Mouse (Mus musculus): ENCODE results near the gene Yeats2.
A peak's percentile ranks its signal among the peaks of the same experiment; 100 is the strongest.
"Not testable (repeated sequence)": the region's sequence is repeated elsewhere in the genome, so short reads cannot be mapped to it uniquely, and the experiment has no call there.

The Yeats2 gene

GRCm38 (mm10) chr16:20140772-20141531 is at the start of gene Yeats2:
Gene Yeats2, plus strand, starts transcription at chr16:20141063.
- DNase-seq (ENCODE audit: low spot score in 2 of 2) = peak; percentile 44 to 77

DNA sequence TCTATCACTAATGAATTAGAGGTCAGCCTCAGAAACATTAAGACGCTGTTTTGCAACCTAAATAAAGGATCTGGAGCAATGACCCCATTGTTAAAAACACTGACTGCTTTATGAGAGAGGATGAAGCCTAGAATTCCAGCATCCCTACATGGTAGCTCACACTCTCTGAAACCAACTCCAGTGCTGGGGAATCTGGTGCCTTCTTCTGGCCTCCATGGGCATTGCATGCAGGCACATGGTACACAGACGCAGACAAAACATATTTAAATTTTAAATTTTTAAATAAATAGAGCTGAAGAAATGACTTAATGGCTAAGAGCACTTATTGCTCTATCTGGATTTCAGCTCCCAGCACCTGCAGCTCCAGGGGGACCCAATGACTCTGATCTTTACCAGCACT is 44.9 kb upstream of the Yeats2 start:
- DNase-seq (ENCODE audit: low spot score in 2 of 2) = no peak

- peak; percentile 88 to 96 for DNase-seq (ENCODE audit: low spot score in 2 of 2)
Measured at GRCm38 (mm10) chr16:20097069-20097710, 43.7 kb upstream of the Yeats2 start, which contains the start of gene Klhl24. Gene Klhl24, plus strand, starts transcription at chr16:20097542.

DNA sequence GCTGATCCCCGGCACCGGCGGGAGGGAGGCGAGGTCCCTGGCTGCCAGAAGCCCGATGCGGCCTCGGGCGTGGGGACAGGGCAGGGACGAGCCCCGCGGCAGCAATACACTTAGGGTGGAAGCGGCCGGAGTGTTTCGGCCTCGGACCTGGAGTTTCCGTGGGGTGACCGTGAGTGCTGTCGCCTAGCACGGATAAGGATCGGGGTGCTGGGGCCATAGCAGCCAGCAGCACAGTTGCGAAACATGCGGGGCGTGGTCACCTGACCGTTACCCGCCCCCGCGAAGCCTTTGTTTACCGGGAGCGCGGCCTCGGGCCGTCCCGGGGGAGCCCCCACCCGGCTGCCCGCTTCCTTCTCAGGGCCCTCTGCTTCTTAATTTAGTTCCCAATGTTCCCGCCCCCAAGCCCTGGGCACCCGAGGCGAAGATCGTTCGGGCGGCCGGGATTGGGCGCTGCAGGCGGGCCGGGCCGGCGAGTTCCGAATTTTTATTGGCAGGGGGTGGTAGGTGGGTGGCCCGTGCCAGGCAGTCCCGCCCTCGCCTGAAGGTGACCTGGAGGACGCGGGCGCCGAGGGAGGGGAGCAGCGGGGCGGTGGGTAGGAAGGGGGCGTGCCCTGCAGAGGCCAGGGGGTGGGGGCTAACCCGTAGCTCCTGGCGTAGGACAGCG is 43.0 kb upstream of the Yeats2 start:
- peak; percentile 83 to 92 for DNase-seq (ENCODE audit: low spot score in 2 of 2)

- DNase-seq (ENCODE audit: low spot score in 2 of 2) = no peak
Measured at GRCm38 (mm10) chr16:20098375-20098727, 42.5 kb upstream of the Yeats2 start.

DNA sequence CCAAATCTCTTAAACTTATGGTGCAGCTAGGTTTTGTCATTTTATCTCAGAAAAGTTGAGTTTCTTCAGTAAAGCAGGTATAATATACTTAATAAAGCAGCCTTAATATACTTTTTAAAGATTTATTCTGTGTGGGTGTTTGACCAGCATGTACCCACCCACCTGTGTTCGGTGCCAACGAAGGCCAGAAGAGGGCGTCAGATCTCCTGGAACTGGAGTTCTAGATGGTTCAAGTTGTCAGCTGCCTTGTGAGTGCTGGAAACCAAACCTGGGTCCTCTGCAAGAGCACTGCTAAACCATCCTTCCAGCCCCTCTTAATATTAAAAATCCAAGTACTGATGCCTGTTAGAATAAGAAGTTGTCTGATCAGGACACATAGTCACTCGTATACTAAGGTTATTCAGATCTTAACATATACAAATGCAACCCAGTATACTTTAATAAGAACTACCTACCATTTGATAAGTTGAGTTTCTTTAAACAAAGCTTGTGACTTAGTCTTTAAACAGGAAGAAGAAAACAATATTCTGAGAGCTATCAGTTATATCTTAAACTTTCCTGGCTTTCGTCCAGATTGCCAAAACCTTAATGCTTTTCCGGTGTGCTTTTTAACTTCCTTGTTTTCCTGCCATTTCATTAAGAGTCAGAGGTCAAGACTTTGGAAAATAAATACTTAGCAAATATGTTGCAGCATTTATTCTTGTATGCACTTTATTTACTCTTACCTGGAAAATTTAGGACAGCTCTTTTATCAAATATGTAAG is 41.8 kb upstream of the Yeats2 start:
- no peak for DNase-seq (ENCODE audit: low spot score in 2 of 2)

- DNase-seq (ENCODE audit: low spot score in 2 of 2) = no peak
Measured at GRCm38 (mm10) chr16:20106996-20107395, 33.9 kb upstream of the Yeats2 start.

GRCm38 (mm10) chr16:20108961-20109360 is 31.9 kb upstream of the Yeats2 start:
- DNase-seq (ENCODE audit: low spot score in 2 of 2) = no peak

DNA sequence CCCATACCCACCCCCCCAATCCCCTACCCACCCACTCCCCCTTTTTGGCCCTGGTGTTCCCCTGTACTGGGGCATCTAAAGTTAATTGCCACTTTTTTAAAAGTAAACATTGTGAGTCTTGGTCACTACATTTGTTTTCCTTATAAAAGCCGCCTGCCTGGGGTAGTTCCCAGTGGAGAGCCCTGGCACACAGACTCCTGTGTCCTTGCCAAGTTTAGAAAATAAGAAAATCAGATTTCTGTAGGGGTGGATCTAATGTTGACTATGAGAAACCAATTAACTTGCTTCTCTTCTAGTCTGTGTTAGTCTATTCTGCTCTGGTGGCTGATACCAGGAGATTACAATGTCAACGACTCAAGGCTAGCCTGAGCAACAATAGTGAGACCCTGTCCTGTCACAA is 28.2 kb upstream of the Yeats2 start:
- DNase-seq (ENCODE audit: low spot score in 2 of 2) = no peak

DNA sequence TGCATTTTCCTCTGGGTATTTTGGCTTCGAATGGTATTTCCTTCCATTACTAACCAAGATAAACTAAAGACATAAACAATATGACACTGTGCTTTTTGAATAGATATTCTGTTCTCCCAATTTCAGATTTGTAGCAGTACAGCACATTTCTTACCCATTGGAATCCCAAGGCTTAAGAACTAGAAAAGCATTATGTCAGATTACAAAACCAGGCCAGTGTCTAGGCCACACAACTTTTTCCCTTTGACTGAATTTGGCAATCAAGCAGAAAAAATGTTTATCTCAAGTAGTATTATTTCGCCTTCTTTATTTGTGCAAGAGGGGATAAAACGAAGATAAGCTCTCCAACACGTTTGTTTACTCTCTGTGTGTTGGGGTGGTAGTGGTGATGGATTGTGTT is 24.8 kb upstream of the Yeats2 start:
- DNase-seq (ENCODE audit: low spot score in 2 of 2) = no peak

DNA sequence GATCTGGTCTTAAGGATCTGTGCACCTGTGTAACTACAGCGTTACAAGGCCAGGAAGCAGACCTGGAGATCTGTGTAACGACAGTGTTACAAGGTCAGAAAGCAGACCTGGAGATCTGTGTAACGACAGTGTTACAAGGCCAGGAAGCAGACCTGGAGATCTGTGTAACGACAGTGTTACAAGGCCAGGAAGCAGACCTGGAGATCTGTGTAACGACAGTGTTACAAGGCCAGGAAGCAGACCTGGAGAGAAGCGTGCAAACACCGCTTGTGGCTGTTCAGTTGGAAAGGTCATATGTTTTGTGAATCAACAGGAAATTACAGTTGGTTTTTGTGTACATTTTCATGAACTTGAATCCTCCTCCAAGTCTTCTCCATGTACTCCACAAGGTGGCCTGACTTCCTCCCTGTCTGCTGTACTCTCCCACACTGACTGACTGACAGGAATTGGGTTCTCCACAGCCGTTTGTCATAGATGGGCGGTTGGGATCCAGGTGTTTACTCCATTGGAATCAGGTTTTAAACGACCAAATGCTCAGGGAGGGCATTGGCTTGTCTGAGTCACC is 14.5 kb upstream of the Yeats2 start:
- DNase-seq (ENCODE audit: low spot score in 2 of 2) = not testable (repeated sequence)

DNA sequence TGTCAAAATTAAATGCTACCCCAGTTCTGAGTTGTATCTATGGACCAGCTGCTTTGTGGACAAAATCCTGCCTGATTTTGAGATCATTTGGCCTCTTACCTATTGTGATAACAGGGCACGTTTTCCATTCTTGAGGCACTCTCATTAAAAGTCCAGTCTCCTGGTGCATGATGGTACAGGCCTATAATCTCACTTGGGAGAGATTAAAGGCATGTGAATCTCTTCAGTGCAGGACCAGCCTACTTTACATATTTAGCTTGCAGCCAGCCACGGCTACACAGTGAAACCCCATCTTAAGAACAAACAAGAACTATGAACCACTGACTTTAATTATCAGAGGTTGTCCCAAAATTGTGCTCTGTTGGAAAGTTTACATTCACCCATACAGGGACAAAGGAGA is 10.5 kb upstream of the Yeats2 start:
- DNase-seq (ENCODE audit: low spot score in 2 of 2) = no peak

DNA sequence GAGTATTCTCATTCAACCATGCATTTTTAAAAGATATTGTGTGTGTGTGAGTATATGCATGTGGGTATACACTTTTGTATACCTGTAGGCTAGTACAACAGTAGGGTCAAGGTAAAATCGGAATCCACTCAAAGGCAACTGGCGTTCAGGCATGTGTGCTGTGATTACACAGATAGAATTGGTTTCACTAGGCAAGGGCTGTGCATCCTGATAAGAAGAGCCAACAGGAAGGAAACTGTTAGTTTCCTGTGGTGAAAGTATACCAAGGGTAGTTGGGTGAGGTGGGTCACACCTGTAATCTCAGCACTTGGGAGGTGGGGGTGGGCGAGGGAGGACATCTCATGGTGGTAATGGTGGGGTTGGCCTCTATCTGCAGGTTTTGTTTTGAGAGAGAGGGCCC is 3.7 kb downstream of the Yeats2 start:
- DNase-seq (ENCODE audit: low spot score in 2 of 2) = no peak

DNA sequence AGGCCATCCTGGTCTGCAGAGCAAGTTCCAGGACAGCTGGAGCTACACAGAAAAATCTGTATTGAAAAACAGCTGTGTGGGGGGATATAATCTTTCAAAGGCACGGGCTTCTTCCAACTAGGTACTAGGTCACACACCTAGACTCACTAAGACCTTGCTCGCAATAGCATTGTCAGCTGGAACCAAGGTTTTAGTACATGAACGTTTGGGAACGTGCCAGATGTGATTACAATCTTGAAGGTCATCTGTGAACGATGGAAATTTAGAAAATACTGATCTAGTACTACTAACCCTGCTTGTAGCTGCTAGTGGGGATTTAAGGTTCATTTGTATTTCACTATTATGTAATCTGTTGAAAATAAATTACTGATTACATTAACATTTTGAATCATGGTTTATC is 11.1 kb downstream of the Yeats2 start:
- no peak for DNase-seq (ENCODE audit: low spot score in 2 of 2)

- no peak for DNase-seq (ENCODE audit: low spot score in 2 of 2)
Measured at GRCm38 (mm10) chr16:20153742-20154141, 12.9 kb downstream of the Yeats2 start.

DNA sequence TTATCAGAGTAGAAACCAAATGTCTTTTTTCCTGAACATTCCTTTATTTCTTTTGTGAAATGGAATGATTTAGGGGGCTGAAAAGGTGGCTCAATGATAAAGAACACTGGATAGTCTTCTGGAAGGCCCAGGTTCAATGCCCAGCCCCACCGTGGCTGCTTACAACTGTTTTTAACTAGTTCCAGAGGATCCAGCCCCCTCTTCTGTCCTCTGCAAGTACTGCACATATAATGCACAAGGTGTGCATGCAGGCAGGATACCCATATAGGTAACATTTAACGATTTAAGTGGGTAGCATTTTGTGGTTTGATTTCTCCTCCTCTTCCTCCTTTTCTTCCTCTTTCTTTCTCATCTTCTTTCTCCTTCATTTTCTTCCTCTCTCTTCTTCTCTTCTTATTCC is 19.3 kb downstream of the Yeats2 start:
- DNase-seq (ENCODE audit: low spot score in 2 of 2) = no peak

GRCm38 (mm10) chr16:20169071-20169470 is 28.2 kb downstream of the Yeats2 start:
- no peak for DNase-seq (ENCODE audit: low spot score in 2 of 2)

GRCm38 (mm10) chr16:20169471-20170106 is 28.7 kb downstream of the Yeats2 start:
- no peak for DNase-seq (ENCODE audit: low spot score in 2 of 2)

DNA sequence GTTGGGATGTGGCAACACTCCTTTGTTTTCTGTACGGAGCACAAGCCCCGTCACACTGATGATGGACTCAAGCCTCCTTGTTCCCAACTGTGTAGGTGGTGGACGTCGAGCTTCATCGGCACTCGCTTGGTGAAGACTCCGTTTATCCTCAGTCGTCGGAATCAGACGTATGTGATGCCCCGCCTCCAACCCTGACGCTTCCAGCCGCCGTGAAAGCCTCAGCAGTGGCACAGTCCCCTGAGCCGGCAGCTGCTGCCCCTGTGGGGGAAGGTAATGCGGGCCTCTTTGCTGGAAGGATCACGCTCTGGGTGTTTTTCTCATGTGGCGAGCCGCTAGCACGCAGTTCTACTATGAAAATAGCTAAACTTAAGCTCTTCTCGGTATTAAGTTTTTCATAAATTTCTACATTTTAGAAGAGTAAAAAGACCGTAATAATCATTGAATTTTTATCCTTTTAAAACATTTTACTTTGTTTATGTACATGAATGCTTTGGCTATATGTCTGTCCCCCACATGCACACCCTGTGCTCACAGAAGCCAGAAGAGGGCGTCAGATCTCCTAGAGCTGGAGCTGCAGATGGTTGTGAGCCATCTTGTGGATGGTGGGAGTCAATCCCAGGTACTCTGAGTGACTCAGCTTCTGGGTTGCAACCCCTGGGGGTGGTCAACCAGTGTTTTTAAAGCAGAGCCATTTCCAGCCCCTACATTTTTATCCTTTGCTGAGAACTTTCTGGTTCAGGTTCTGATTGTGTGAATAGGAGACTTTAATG is 38.7 kb downstream of the Yeats2 start:
- no peak for DNase-seq (ENCODE audit: low spot score in 2 of 2)

GRCm38 (mm10) chr16:20185368-20185767 is 44.5 kb downstream of the Yeats2 start:
- no peak for DNase-seq (ENCODE audit: low spot score in 2 of 2)

Measured in left cerebral cortex, adult 9 months (tissue).